Mouse (Mus musculus): ENCODE measurements around the gene D17H6S53E.

DNA sequence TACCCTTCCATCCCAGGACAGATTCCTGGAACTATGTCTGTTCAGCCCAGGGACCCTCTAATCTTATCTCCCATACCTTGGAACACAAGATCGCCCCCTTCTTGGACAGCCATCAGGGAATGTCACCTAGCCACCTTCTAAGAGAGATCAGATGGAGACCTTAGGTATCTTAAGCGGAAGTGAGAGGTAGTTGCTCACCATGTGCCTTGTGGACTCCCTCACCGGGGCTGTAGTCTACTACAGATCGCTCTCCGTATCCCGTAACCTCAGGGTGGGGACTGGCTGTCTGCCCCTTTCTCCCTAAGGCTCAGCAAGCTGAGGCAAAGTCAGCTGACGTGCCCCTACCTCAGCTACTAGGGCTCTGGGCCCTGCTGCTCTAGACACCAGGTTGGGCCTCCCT lies 22.1 kb upstream of the D17H6S53E start:
- no peak for TF ChIP-seq CTCF (IDR thresholded peaks at IDR 0.05; ENCODE audit: low read depth, low read length)
- no peak for TF ChIP-seq GATA2 (IDR thresholded peaks at IDR 0.05; ENCODE audit: borderline replicate concordance, low read depth, low read length)
- no peak for TF ChIP-seq POLR2AphosphoS5 (IDR thresholded peaks at IDR 0.05; ENCODE audit: insufficient replicate concordance, low read depth, low read length)
- no peak for TF ChIP-seq GATA1 (IDR thresholded peaks at IDR 0.05; ENCODE audit: borderline replicate concordance, low read length)
